Mouse (Mus musculus) brain, embryonic 14.5 days (tissue): ENCODE results near the gene Acer3.

ENCODE experiments used
- CTCF ChIP-seq: fragments of 200-500 bp; IDR thresholded peaks from 2 replicates; pipeline ENCODE4 v1.5.1; 2012; ENCODE audit warnings: inconsistent platforms, mild to moderate bottlenecking, moderate library complexity, borderline replicate concordance; ENCODE audit not compliant: insufficient read depth, insufficient read length; ENCODE audit errors: extremely low read depth
- POLR2A ChIP-seq: fragments of 200-500 bp; IDR thresholded peaks from 2 replicates; pipeline ENCODE4 v1.6.1; 2012; ENCODE audit warnings: mild to moderate bottlenecking, inconsistent platforms, borderline replicate concordance; ENCODE audit not compliant: poor library complexity, insufficient read depth, insufficient read length, severe bottlenecking; ENCODE audit errors: extremely low read depth

DNA sequence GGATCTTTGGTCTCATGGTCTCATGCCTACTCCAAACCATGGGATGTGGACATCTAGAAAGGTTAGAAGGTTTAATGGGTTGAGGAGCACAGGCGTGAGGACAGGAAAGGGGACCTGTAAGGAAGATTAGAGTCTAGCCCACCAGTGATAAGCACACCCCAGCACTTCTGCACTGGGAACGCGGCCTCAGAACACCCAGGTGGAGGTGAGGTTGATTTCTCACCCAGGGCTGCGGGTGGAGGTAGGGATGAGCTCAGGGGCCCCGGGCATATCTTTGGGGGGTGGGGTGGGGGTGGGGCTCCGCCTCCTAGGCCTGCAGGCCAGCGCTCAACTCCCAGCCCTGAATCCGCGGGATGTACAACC, 143.5 kb downstream of the Acer3 start:
- TF ChIP-seq CTCF = no peak
- TF ChIP-seq POLR2A = no peak
